Mouse (Mus musculus) forebrain, embryonic 10.5 days (tissue): ENCODE data around the gene Golga3. TPM values are rescaled to one million over a fixed set of nuclear protein-coding genes. Genes with fewer than 3 reads are reported as not detected.

Experiments used
- DNase-seq: peaks from one replicate; pipeline ENCODE4 v3.0.0-alpha.2; 2017; ENCODE audit warnings: low spot score; ENCODE audit errors: extremely low spot score
- H3K27ac ChIP-seq: fragments of 300-500 bp; sonication (generic); 2 replicates; pipeline ENCODE4 v1.5.1; 2016; ENCODE audit warnings: mild to moderate bottlenecking
- H3K27me3 ChIP-seq: fragments of 300-500 bp; sonication (generic); 2 replicates; pipeline ENCODE4 v1.6.1; 2016; ENCODE audit warnings: mild to moderate bottlenecking; ENCODE audit not compliant: poor library complexity, severe bottlenecking
- H3K36me3 ChIP-seq: fragments of 300-500 bp; sonication (generic); replicated peaks from 2 replicates; pipeline ENCODE4 v1.6.1; 2016; ENCODE audit warnings: mild to moderate bottlenecking, moderate library complexity
- H3K4me1 ChIP-seq: fragments of 300-500 bp; sonication (generic); 2 replicates; pipeline ENCODE4 v1.6.1; 2016
- H3K4me3 ChIP-seq: fragments of 300-500 bp; sonication (generic); 2 replicates; pipeline ENCODE4 v1.5.1; 2016; ENCODE audit warnings: mild to moderate bottlenecking, moderate library complexity
- H3K9me3 ChIP-seq: fragments of 300-500 bp; sonication (generic); 2 replicates; pipeline ENCODE4 v1.6.1; 2016; ENCODE audit warnings: mild to moderate bottlenecking, moderate library complexity
- WGBS: fragments of 180-500 bp; shearing (Covaris S2); methylation state at CpG from one replicate; pipeline ENCODE4 v1.1.7; 2016; 5-methylcytosine and 5-hydroxymethylcytosine counted together
- polyA plus RNA-seq: library from polyadenylated mRNA; unstranded; fragments of >200 nt; fragmentation: Nextera tagmentation; extraction: Ambion mirVana; gene quantifications from 2 replicates; pipeline ENCODE4 v1.2.1, GENCODE M21; 2016

The Golga3 gene
- polyA plus RNA-seq, 1 experiment from 2014 or later: 19.3 TPM

DNA sequence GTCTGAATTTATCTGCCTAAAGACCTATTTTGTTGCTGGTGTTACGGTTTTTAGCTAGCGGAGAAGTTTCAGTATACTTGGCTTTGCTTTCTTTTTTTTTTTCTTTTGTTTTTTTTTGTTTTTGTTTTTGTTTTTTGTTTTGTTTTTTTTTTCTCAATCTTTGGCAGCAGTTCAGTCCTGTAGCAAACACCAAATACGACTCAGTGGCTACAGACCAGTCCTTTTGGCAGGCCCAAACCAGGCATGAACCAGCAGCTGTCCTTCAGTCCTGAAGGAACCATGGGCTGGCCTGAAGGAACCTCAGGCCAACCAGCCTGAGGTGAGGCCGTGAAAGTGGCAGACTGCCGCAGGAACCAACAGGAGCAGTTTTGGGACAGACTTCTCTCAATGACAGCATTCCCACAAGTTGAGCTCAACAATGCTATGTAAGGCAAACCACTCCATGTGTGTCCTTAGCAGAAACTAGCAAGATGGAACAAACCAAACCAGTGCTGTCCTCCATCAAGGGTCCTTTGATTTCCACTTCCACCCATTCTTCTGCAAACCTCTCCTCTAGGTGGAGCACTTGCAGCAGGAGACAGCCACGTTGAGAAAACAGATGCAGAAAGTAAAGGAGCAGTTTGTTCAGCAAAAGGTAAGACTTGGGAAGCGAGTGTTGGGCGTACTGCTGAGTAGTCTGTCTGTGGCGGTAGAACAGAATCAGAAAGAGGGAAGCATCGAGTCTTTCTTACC lies 26.8 kb downstream of the Golga3 start:
- H3K9me3 ChIP-seq: no peaks in the 10 kb centered on the region; the same call in 1 of the 2 replicates
- DNase-seq: no peak
- no peaks in the 10 kb centered on the region for H3K27me3 ChIP-seq
- no peaks in the 10 kb centered on the region for H3K4me1 ChIP-seq
- H3K4me3 ChIP-seq: no peak overlapping the region
- H3K27ac ChIP-seq: no peak overlapping the region
- WGBS: 88% methylated on average over 10 of the region's 10 CpGs
- peaks cover 87% of the 10 kb centered on the region for H3K36me3 ChIP-seq

DNA sequence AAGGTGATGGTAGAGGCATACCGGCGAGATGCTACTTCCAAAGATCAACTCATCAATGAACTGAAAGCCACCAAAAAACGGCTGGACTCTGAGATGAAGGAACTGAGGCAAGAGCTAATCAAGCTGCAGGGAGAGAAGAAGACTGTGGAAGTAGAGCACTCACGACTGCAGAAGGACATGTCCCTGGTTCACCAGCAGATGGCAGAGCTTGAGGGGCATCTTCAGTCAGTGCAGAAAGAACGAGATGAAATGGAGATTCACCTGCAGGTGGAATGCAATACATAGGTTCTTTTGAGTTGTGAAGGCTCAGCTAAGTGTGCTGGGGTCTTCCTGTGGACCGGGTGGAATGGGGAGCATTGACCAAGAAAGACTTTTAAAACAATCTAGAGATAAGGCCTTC lies 28.3 kb downstream of the Golga3 start:
- no peak for DNase-seq
- Histone ChIP-seq H3K4me3 (no peak overlapping the region), H3K27me3 (no peaks in the 10 kb centered on the region), H3K9me3 (no peaks in the 10 kb centered on the region), H3K4me1 (no peaks in the 10 kb centered on the region), H3K27ac (no peak overlapping the region), H3K36me3 (peaks cover 97% of the 10 kb centered on the region)
- WGBS: 83% methylated on average over 6 of the region's 6 CpGs

DNA sequence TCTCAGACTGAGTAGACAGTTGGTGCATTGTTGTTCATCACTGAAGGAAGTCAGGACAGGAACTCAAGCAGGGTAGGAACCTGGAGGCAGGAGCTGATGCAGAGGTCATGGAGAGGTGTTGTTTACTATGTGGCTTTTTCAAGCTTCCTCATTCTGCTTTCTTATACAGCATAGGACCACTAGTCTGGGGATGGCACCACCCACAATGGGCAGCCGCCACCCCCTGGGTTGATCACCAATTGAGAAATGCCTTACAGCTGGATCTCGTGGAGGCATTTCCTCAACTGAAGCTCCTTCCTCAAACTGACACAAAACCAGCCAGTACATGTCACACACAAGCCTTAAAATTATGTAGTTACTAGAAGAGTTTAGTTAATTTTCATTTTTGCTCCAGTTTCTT lies 34.8 kb downstream of the Golga3 start:
- Histone ChIP-seq H3K9me3 (no peaks in the 10 kb centered on the region), H3K4me3 (no peak overlapping the region), H3K27me3 (no peaks in the 10 kb centered on the region), H3K27ac (no peak overlapping the region), H3K36me3 (peaks cover 96% of the 10 kb centered on the region), H3K4me1 (no peaks in the 10 kb centered on the region)
- no peak for DNase-seq
- WGBS: 93% methylated on average over 2 of the region's 2 CpGs

DNA sequence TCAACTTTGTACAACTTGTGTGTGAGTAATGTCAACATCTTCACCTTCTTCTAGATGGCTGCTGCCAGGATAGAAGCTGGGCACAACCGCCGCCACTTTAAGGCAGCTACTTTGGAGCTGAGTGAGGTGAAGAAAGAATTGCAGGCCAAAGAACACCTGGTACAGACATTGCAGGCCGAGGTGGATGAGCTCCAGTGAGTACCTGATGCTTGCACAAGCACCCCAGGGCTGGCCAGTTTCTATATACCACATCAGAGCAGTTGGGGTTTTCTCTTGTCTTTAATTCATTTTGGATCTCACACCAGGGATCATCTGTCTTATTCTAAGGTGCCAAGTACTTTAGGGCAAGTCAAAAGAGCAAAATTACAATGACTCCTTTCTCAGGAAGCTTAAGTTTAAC lies 40.3 kb downstream of the Golga3 start:
- Histone ChIP-seq H3K4me3 (no peak overlapping the region), H3K36me3 (peaks cover 96% of the 10 kb centered on the region), H3K27ac (no peak overlapping the region), H3K27me3 (no peaks in the 10 kb centered on the region), H3K4me1 (no peaks in the 10 kb centered on the region), H3K9me3 (no peaks in the 10 kb centered on the region)
- no peak for DNase-seq
- 93% methylated on average over 3 of the region's 3 CpGs for WGBS

DNA sequence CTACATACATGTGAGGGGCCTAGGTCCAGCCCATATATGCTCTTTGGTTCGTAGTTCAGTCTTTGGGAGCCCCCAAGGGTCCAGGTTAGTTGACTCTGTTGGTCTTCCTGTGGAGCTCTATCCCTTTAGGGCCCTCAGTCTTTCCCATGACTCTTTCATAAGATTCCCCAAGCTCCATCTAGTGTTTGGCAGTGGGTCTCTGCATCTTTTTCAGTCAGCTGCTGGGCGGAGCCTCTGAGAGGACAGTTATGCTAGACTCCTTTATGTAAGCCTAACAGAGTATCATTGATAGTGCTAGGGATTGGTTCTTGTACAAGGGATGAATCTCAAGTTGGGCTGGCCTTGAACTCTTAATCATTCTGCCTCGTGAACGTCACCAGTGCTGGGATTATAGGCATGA lies 43.8 kb downstream of the Golga3 start:
- DNase-seq: no peak
- WGBS: 93% methylated on average over 4 of the region's 4 CpGs
- Histone ChIP-seq H3K36me3 (peaks cover 89% of the 10 kb centered on the region), H3K4me3 (no peak overlapping the region), H3K27ac (no peak overlapping the region), H3K27me3 (no peaks in the 10 kb centered on the region), H3K4me1 (no peaks in the 10 kb centered on the region), H3K9me3 (no peaks in the 10 kb centered on the region)

DNA sequence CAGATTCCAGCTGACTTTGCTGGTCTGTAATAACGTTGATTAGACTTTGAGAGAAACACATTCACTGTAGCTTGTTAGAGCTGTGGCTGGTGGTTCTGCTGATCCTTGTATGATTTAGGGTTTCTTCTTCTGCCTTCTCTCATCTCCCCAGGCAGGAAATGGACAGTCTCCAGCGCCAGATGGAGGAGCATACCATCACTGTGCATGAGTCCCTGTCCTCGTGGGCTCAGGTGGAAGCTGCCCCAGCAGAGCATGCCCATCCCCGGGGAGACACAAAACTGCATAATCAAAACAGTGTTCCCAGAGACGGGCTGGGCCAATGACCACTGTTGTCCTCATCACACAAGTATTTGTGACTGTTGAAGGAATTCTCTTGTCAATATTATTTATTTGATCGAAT lies 46.3 kb downstream of the Golga3 start:
- H3K27ac ChIP-seq: no peak overlapping the region
- WGBS: 85% methylated on average over 6 of the region's 6 CpGs

DNA sequence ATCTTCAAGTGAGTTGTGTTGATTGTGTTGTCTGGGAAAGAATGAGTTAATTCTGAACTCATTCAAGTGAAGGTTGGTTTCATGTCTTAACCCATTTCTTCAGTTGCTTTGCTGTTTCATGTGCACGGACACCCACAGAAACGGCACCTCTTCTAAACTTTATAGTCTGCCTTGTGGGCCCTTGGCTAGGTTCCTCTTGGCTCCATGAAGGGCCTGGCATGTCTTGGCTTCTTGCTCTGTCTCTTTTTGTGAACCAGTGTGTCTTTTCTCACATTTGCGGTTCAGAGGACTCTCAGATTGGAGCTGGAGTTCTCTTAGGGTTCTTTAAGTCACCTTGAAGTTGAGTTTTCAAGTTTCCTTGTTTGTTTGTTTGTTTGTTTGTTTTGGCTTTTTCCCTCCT lies 48.6 kb downstream of the Golga3 start:
- 91% methylated on average over 3 of the region's 3 CpGs for WGBS
- DNase-seq: no peak
- no peaks in the 10 kb centered on the region for H3K27me3 ChIP-seq
- peaks cover 59% of the 10 kb centered on the region for H3K36me3 ChIP-seq
- peaks cover 3% of the 10 kb centered on the region for H3K4me1 ChIP-seq
- no peak overlapping the region for H3K27ac ChIP-seq
- H3K9me3 ChIP-seq: no peaks in the 10 kb centered on the region
- no peak overlapping the region for H3K4me3 ChIP-seq

More for the DNA sequence above, 46.3 kb downstream of the Golga3 start:
- Histone ChIP-seq H3K27me3 (no peaks in the 10 kb centered on the region), H3K4me3 (no peak overlapping the region), H3K9me3 (no peaks in the 10 kb centered on the region), H3K4me1 (no peaks in the 10 kb centered on the region), H3K36me3 (peaks cover 81% of the 10 kb centered on the region)
- DNase-seq: no peak

DNA sequence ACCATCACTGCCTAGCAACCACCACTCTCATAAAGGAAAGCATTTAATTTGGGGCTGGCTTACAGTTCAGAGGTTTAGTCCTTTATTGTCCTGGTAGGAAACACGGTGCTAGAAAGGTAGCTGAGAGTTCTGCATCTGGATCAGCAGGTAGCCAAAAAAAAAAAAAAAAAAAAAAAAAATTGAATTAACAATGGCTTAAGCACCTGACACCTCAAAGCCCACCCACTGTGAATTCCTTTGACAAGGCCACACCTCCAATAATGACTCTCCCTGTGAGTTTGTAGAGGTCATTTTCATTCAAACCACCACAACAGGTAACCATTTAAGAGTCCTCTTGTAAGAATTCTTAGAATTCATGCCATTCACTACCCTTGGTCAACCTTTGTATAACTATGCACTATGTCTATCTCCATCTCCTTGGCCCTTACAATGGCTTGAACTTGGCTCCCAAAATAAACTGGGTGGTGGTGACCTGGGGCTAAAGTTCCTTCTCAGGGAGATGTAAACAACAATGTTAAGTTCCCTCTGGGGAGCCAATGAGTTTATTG lies 50.9 kb downstream of the Golga3 start:
- H3K4me3 ChIP-seq: no peak overlapping the region
- no peak overlapping the region for H3K27ac ChIP-seq
- DNase-seq: no peak
- H3K9me3 ChIP-seq: no peaks in the 10 kb centered on the region
- WGBS: 43% methylated on average over 1 of the region's 1 CpGs
- H3K27me3 ChIP-seq: no peaks in the 10 kb centered on the region
- H3K4me1 ChIP-seq: peaks cover 16% of the 10 kb centered on the region
- H3K36me3 ChIP-seq: peaks cover 36% of the 10 kb centered on the region

DNA sequence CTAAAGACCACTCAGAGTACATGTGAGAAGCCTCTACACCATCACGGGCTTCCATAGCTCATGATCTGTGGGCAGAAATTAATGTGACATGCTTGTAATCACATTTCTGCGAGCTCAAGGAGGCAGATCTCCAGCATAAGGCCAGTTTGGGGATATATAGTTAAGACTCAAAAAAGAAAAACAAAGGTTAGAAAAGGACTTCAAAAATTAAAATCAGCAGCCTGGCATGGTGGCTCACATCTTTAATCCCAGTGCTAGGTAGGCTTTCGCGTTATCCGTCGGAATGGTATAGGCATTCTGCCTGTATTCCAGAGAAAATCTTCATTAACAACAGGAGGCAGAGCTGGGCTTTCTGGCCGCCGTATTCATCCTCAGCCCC lies 53.9 kb downstream of the Golga3 start:
- no peak for DNase-seq
- 13% methylated on average over 8 of the region's 8 CpGs for WGBS
- H3K4me3 ChIP-seq: peak overlapping the region; percentile 94
- no peaks in the 10 kb centered on the region for H3K9me3 ChIP-seq
- peaks cover 23% of the 10 kb centered on the region for H3K4me1 ChIP-seq
- peak overlapping the region; percentile 93 for H3K27ac ChIP-seq
- no peaks in the 10 kb centered on the region for H3K27me3 ChIP-seq
- H3K36me3 ChIP-seq: peaks cover 30% of the 10 kb centered on the region

DNA sequence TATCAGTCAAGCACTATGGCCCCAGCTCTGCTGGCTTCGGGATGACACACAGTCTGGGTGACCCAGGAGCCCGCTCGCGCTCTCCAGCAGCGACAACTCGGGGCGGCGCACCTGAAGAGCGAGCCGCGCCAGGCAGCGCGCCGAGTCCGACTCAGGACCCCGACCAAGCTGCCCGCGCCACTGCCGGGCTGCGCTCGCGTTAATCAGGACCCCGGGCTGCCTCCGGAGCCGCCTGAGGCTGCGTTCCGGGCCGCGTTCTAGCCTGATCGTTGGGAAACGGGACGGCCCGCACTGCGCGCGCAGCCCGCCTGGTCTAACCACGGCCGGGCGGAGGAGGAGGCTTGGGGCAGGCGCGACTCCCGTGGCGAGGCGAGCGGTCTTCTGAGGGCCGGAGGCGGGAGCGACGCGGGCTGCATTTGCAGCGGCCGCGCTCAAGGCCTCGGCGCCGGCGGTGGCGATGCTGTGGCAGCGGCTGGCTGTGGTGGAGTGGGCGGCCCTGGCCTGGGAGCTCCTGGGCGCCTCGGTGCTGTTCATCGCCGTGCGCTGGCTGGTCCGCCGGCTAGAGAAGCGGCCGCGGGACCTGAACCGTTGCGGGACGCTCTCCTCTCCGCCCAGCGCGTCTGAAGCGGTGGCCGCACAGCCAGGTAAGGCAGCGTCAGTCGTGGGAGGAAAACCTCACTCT lies 54.4 kb downstream of the Golga3 start, which contains the start of gene Ankle2:
Gene Ankle2, plus strand, starts transcription at position 225 of the 682 bp plus-strand sequence.
- H3K27me3 ChIP-seq: no peaks in the 10 kb centered on the region
- peaks cover 35% of the 10 kb centered on the region for H3K36me3 ChIP-seq
- H3K4me3 ChIP-seq: peak within 1 kb of the TSS; percentile 94
- H3K9me3 ChIP-seq: no peaks in the 10 kb centered on the region
- peak; percentile 92 for DNase-seq
- under 1% methylated on average over 81 of the region's 81 CpGs for WGBS
- H3K27ac ChIP-seq: peak within 1 kb of the TSS; percentile 93
- H3K4me1 ChIP-seq: peaks cover 23% of the 10 kb centered on the region

DNA sequence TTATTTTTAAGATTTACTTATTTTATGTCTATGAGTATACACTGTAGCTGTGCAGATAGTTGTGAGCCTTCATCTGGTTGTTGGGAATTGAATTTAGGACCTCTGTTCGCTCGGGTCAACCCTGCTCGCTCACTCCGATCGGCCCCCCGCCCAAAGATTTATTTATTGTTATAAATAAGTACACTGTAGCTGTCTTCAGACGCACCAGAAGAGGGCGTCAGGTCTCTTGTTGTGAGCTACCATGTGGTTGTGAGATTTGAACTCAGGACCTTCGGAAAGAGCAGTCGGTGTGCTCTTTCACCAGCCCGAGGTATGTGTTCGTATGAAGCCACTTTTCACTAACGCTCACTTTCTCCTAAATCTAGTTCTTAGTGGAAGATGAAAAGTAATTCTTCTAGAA lies 55.1 kb downstream of the Golga3 start:
- 51% methylated on average over 13 of the region's 13 CpGs for whole genome bisulfite sequencing
- DNase-seq: no peak
- peak overlapping the region; percentile 93; the same call in 1 of the 2 replicates for H3K27ac ChIP-seq

DNA sequence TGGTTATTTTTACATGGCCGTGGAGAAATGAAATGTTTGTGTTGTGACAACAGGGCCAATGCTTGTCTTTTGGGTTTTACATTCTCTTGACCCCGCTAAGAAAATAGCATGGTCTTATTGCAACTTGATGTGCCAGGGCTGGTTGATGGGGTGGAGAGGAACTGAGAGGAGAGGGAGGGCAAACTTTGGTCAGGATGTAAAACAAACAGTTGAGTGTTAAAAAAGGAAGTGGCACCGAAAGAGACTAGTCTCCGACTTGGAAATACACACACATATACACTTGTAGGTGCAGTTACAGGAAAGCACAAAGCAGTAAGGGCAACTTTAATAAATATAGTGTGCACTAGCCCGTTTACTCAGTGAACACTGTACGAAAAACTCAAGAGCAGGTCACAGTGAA lies 55.8 kb downstream of the Golga3 start:
- 95% methylated on average over 6 of the region's 6 CpGs for WGBS
- Histone ChIP-seq H3K27me3 (no peaks in the 10 kb centered on the region), H3K9me3 (no peaks in the 10 kb centered on the region), H3K4me3 (peak overlapping the region; percentile 94), H3K27ac (no peak overlapping the region), H3K36me3 (peaks cover 42% of the 10 kb centered on the region), H3K4me1 (peaks cover 23% of the 10 kb centered on the region)
- no peak for DNase-seq

More for the DNA sequence above, 55.1 kb downstream of the Golga3 start:
- Histone ChIP-seq H3K4me3 (peak overlapping the region; percentile 94), H3K27me3 (no peaks in the 10 kb centered on the region), H3K36me3 (peaks cover 40% of the 10 kb centered on the region), H3K4me1 (peaks cover 23% of the 10 kb centered on the region), H3K9me3 (no peaks in the 10 kb centered on the region)

DNA sequence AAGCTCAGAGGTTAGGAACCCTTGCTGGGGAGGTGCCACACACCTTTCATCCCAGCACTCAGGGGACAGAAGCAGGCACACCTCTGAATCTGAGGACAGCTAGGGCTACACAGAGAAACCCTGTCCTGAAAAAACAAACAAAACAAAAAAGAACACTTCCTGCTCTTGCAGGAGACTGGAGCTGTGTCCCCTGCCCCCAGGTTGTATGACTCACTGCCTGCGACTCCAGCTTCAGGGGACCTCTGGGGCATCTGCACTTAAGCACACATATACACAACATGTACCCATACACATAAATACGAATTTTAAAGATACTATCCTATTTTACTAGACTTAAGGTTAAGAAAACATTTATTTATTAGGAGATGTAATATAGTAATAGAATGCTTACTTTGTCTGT lies 67.6 kb downstream of the Golga3 start:
- no peak for DNase-seq
- WGBS: 85% methylated on average over 2 of the region's 2 CpGs
- H3K4me1 ChIP-seq: no peaks in the 10 kb centered on the region
- H3K9me3 ChIP-seq: no peaks in the 10 kb centered on the region
- H3K27ac ChIP-seq: no peak overlapping the region
- H3K27me3 ChIP-seq: no peaks in the 10 kb centered on the region
- H3K36me3 ChIP-seq: peaks cover 98% of the 10 kb centered on the region
- H3K4me3 ChIP-seq: no peak overlapping the region
